Mouse (Mus musculus) midbrain, postnatal 0 days (tissue): Measurements from ENCODE around the gene Gab1. TPM values are rescaled to one million over a fixed set of nuclear protein-coding genes. Genes with fewer than 3 reads are reported as not detected.

Experiments
- ATAC-seq: fragments of 200-750 bp; cut with Nextera tagmentation; 2 replicates; pipeline ENCODE4 v1.8.0; 2017; ENCODE audit warnings: moderate number of reproducible peaks, mild to moderate bottlenecking, moderate TSS enrichment, moderate library complexity; ENCODE audit not compliant: low FRiP score
- DNase-seq: peaks from one replicate; pipeline ENCODE4 v3.0.0-alpha.2; 2015; ENCODE audit warnings: low spot score
- H3K27ac ChIP-seq: fragments of 300-500 bp; sonication (generic); 2 replicates; pipeline ENCODE4 v1.5.1; 2014; ENCODE audit warnings: low read depth, mild to moderate bottlenecking, low read length, mixed read lengths
- H3K27me3 ChIP-seq: fragments of 300-500 bp; sonication (generic); 2 replicates; pipeline ENCODE4 v1.6.1; 2014; ENCODE audit warnings: low read length, control low read depth, mixed read lengths; ENCODE audit not compliant: insufficient read depth
- H3K36me3 ChIP-seq: fragments of 300-500 bp; sonication (generic); 2 replicates; pipeline ENCODE4 v1.6.1; 2014; ENCODE audit warnings: low read length, control low read depth, mixed read lengths; ENCODE audit not compliant: insufficient read depth
- H3K4me1 ChIP-seq: fragments of 300-500 bp; sonication (generic); 2 replicates; pipeline ENCODE4 v1.6.1; 2014; ENCODE audit warnings: mild to moderate bottlenecking, control low read depth, antibody characterized with exemption, low read length, mixed read lengths; ENCODE audit not compliant: insufficient read depth
- H3K4me2 ChIP-seq: fragments of 300-500 bp; sonication (generic); 2 replicates; pipeline ENCODE4 v1.6.1; 2014; ENCODE audit warnings: low read depth, mild to moderate bottlenecking, low read length, mixed read lengths; ENCODE audit not compliant: poor library complexity, severe bottlenecking
- H3K4me3 ChIP-seq: fragments of 300-500 bp; sonication (generic); 2 replicates; pipeline ENCODE4 v1.5.1; 2014; ENCODE audit warnings: low read depth, mild to moderate bottlenecking, low read length, moderate library complexity
- H3K9ac ChIP-seq: fragments of 300-500 bp; sonication (generic); replicated peaks from 2 replicates; pipeline ENCODE4 v1.6.1; 2014; ENCODE audit warnings: mild to moderate bottlenecking, low read length, moderate library complexity, mixed read lengths; ENCODE audit not compliant: poor library complexity, severe bottlenecking
- H3K9me3 ChIP-seq: fragments of 300-500 bp; sonication (generic); 2 replicates; pipeline ENCODE4 v1.6.1; 2016; ENCODE audit warnings: low read length, control low read depth
- CTCF ChIP-seq: IDR thresholded peaks from 2 replicates; pipeline ENCODE4 v1.5.1; 2016; ENCODE audit warnings: antibody characterized with exemption, mild to moderate bottlenecking
- WGBS: fragments of 180-500 bp; shearing (Covaris S2); extraction: QIAGEN DNeasy Blood & Tissue Kit; methylation state at CpG from one replicate; pipeline ENCODE4 v1.1.7; 2014; 5-methylcytosine and 5-hydroxymethylcytosine counted together
- polyA plus RNA-seq: library from polyadenylated mRNA; unstranded; fragments of >200 nt; fragmentation: Nextera tagmentation; extraction: Ambion mirVana; gene quantifications from 2 replicates; pipeline ENCODE4 v1.2.1, GENCODE M21; 2015
- total RNA-seq: library from RNA; depleted of rRNA; stranded (reverse); fragments of >200 nt; gene quantifications from 2 replicates; pipeline ENCODE4 v1.2.3, GENCODE M21; 2014

Gene Gab1
- total and polyA plus RNA-seq, 2 experiments from 2014 or later: 8.7 to 20.5 TPM

GRCm38 (mm10) chr8:80842514-80842913 lies 37.8 kb downstream of the Gab1 start:
- TF ChIP-seq CTCF: no peak
- Histone ChIP-seq H3K36me3 (no peaks in the 10 kb centered on the region), H3K9me3 (no peaks in the 10 kb centered on the region), H3K4me1 (no peaks in the 10 kb centered on the region), H3K4me3 (no peak overlapping the region), H3K27ac (no peak overlapping the region), H3K9ac (no peak overlapping the region), H3K27me3 (no peaks in the 10 kb centered on the region), H3K4me2 (no peak overlapping the region)
- DNase-seq (no peak), ATAC-seq (no peak)
- 91% methylated on average over 3 of the region's 3 CpGs for WGBS

- Histone ChIP-seq H3K27ac (no peak overlapping the region), H3K4me3 (no peak overlapping the region), H3K4me2 (no peak overlapping the region), H3K9ac (no peak overlapping the region), H3K4me1 (no peaks in the 10 kb centered on the region), H3K9me3 (no peaks in the 10 kb centered on the region), H3K36me3 (no peaks in the 10 kb centered on the region), H3K27me3 (no peaks in the 10 kb centered on the region)
- DNase-seq (no peak), ATAC-seq (no peak)
- 79% methylated on average over 6 of the region's 6 CpGs for WGBS
- TF ChIP-seq CTCF: no peak
These were observed 40.2 kb downstream of the Gab1 start for GRCm38 (mm10) chr8:80840090-80840489.

DNA sequence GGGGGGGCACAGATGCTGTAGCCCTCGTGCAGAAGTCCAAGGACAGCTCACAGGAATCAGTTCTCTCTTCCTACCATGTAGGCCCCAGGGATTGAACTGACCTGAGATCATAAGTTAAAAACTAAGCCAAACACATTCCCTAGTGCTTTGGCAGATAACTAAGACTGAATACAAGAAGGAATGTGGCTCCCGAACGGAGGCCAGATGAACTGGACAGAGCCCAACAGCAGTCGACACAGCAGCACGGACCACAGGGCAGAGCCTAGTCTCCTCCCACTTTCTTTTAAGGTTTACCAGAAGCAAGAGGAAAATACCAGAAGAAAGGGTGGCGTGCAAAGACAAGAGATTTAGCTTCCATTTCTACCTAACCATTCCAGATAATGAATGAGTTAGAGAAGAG lies 42.1 kb downstream of the Gab1 start:
- Histone ChIP-seq H3K27me3 (no peaks in the 10 kb centered on the region), H3K4me3 (no peak overlapping the region), H3K4me1 (no peaks in the 10 kb centered on the region), H3K36me3 (no peaks in the 10 kb centered on the region), H3K27ac (no peak overlapping the region), H3K9ac (no peak overlapping the region), H3K4me2 (no peak overlapping the region), H3K9me3 (no peaks in the 10 kb centered on the region)
- TF ChIP-seq CTCF: no peak
- no peak for DNase-seq
- 46% methylated on average over 6 of the region's 6 CpGs for WGBS
- no peak for ATAC-seq

DNA sequence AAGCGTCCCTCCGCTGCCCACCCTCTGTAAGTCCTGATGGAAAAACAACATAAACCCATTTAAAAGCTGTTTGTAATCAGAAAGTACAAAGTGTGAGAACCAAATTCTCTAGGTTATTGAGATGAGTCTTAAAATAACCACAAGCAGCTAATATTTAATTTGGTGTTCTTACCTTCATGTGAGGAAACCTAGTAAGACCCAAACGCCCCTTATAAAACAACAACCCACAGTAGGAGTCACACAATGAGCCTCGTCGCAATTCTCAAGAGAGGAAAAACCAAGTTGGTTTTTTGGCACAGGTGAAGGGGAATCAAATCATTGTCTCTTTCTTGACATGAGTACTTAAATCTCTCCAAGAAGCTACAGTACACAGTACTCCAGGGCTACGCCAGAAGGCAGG lies 44.9 kb downstream of the Gab1 start:
- H3K27me3 ChIP-seq: no peaks in the 10 kb centered on the region
- no peak overlapping the region for H3K4me2 ChIP-seq
- H3K9ac ChIP-seq: no peak overlapping the region
- no peak overlapping the region for H3K27ac ChIP-seq
- no peak for ATAC-seq
- no peaks in the 10 kb centered on the region for H3K36me3 ChIP-seq
- no peak overlapping the region for H3K4me3 ChIP-seq
- no peaks in the 10 kb centered on the region for H3K9me3 ChIP-seq
- WGBS: 57% methylated on average over 6 of the region's 6 CpGs
- H3K4me1 ChIP-seq: peaks cover 2% of the 10 kb centered on the region; the same call in 1 of the 2 replicates
- no peak for TF ChIP-seq CTCF
- DNase-seq: no peak

GRCm38 (mm10) chr8:80834443-80834842 lies 45.9 kb downstream of the Gab1 start:
- no peak for ATAC-seq
- peaks cover 6% of the 10 kb centered on the region; the same call in 1 of the 2 replicates for H3K4me1 ChIP-seq
- H3K9me3 ChIP-seq: no peaks in the 10 kb centered on the region
- WGBS: 38% methylated on average over 4 of the region's 4 CpGs
- DNase-seq: peak; percentile 49
- no peak overlapping the region for H3K9ac ChIP-seq
- H3K36me3 ChIP-seq: no peaks in the 10 kb centered on the region
- no peak for TF ChIP-seq CTCF
- H3K27ac ChIP-seq: no peak overlapping the region
- H3K27me3 ChIP-seq: no peaks in the 10 kb centered on the region
- H3K4me2 ChIP-seq: no peak overlapping the region
- no peak overlapping the region for H3K4me3 ChIP-seq

- Histone ChIP-seq H3K36me3 (no peaks in the 10 kb centered on the region), H3K9me3 (no peaks in the 10 kb centered on the region), H3K9ac (no peak overlapping the region), H3K4me3 (no peak overlapping the region), H3K4me1 (peaks cover 6% of the 10 kb centered on the region; the same call in 1 of the 2 replicates), H3K4me2 (no peak overlapping the region), H3K27ac (no peak overlapping the region), H3K27me3 (no peaks in the 10 kb centered on the region)
- DNase-seq (no peak), ATAC-seq (no peak)
- no peak for TF ChIP-seq CTCF
These were observed 47.8 kb downstream of the Gab1 start for GRCm38 (mm10) chr8:80832534-80832933.
